Mouse (Mus musculus): ENCODE data around the gene Cib4. TPM values are rescaled to one million over a fixed set of nuclear protein-coding genes. Genes with fewer than 3 reads are reported as not detected.

Gene Cib4
- total RNA-seq, 2 experiments from 2014 or later, result not detected

- no peak for DNase-seq
These were observed 26.2 kb upstream of the Cib4 start for GRCm38 (mm10) chr5:30571820-30572219.

DNA sequence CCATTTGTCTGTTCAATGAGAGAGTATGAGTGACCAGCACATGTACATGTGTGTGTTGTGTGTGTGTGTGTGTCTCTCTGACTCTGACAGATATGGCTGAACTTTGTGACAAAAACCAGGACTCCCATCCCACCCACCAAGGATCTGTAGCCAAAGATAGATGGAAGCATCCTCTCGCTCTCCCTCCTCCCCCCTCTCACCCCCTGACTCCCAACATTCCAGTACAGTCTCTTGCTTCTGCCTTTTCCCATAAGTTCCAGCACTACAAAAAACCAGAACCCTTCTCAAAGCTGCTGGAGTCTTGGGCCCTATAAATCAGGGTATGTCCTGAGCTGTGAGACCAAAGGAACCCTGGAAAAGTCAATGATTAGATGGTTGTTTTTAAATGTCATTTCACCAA is 22.8 kb upstream of the Cib4 start:
- DNase-seq, result no peak

DNA sequence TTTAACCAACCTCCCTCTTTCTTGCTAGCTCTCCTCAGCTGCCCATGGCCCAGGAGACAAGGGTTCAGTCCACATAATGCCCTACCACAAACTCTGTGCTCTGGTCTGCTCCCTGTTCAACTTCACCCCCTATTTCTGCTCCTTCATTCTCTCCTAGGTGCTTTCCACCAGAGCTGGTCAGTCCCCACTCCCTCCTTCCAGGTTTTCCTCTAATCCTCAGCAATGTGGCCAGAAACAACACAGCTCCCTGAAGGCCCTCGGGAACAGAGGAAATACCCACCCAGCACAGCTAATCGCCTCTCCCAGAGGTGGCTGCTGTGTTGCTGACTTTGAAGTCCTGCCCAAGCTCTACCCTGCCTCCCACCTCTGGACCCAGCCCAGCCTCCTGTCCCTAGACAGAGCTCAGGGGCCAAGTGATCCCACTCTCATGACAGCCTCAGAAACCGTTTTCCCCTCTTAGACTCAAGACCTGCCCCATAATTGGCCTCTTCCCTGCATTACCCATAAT is 14.4 kb upstream of the Cib4 start:
- DNase-seq, result no peak

- DNase-seq, result no peak
These were observed 13.8 kb upstream of the Cib4 start for GRCm38 (mm10) chr5:30559421-30559820.

- no peak for DNase-seq
These were observed 10.6 kb upstream of the Cib4 start for GRCm38 (mm10) chr5:30556284-30556683.

- no peak for DNase-seq
These were observed 9.3 kb upstream of the Cib4 start for GRCm38 (mm10) chr5:30554981-30555380.

DNA sequence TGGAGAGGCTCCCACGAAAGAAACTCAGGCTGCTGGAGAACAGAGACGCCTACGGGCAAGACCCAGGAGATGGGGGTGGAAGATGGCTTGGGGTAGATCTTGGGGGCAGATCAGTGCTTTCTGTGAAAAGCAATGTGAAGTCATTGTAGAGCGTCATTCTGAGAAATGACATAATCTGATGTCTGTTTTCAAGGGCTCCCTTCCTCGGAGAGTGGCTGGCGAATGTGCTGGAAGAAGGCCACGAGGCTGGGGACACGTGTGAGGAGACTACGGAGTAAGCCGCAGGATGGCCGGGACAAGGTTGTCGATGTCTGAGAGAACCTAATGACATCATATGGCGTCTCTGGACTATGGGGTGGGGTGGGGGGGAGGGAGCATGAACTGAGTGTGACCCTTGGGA is 8.3 kb upstream of the Cib4 start:
- no peak for DNase-seq

DNA sequence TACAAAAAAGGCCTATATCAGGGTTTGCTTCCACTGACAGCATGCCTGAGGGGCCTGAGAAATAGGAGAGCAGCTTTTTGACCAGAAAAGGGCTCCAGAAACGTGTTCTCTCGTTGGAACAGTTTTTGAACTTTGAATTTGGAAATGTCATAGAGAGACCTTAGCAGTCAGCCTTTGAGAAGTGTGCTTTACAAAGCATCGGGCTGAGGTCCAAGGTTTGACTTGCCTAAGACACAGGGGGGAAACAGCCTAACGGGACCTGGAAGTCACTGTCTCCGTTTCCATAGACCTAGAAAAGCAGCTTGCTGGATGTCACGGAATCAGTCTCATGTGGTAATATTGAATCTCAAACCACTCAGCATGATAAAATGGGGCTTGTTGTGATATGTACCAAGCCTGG is 6.4 kb upstream of the Cib4 start:
- no peak for DNase-seq

- DNase-seq, result no peak
These were observed 5.5 kb upstream of the Cib4 start for GRCm38 (mm10) chr5:30551022-30551638.

- no peak for DNase-seq
These were observed 4.8 kb upstream of the Cib4 start for GRCm38 (mm10) chr5:30550334-30551021.

GRCm38 (mm10) chr5:30548681-30549080 is 3.0 kb upstream of the Cib4 start:
- DNase-seq, result no peak

- no peak for DNase-seq
These were observed 9.5 kb downstream of the Cib4 start for GRCm38 (mm10) chr5:30536051-30536570.

- DNase-seq, result no peak
These were observed 11.0 kb downstream of the Cib4 start for GRCm38 (mm10) chr5:30534637-30535036.

GRCm38 (mm10) chr5:30528906-30529305 is 16.7 kb downstream of the Cib4 start:
- no peak for DNase-seq

DNA sequence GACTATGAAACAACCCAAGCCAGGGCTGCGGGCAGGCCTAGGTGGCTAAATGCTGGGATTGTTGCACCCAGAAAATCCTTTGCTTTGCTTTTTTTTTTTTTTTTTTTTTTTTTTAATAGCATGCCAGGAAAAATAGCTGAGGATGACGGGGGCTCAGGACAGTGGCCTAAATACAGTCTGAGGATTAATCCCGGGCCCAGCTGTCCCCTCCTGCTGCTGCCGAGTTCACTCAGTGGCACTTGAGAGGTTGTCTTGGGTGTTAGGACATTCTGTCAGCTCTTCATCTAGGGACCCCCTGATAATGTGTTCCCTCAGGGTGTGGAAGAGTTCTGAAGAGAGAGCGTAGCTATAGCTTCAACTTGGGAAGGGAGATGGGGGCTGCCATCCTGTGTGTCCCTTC is 18.5 kb downstream of the Cib4 start:
- no peak for DNase-seq

DNA sequence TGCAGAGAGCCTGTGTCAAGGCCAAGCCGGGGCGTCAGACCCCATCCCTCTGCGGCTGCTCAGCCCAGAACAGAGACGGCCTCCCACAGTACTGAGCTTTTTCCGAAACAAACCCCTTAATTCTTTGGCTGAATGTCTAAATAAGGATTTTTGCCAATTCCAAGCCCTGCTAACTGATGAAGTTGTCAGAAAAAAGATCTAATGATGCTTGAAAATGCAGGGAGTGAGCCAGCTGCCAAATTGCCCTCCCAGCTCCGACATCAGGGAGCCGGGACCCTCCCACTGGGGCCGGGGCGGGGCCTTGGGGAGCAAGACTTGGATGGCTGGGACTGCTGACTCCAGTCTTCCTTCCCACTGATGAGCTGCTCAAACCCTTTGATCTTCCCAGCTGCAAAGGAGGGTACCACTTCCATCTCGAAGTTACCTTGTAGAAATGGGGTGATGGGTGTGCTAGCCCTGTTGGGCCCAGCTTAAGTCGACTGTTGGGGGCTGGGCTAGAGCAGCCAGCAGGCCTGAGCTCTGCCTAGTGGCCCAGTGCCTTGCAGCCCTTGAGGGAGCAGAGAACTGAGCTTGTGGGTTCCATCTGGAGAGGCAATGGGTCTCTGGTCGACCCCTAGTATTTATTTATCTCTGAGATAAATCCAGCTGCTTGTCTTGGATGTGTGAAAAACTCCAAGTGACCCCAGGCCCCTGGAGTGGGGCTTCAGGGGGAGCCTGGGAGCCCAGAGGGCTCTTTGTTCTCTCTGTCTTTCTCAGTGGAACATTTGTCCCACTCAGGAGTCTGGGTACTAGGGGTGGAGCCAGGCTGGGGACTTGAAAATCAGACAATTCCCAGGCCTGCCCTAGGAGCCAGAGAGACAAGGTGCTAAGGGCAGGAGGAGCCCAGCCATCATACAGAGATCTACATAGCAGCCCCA is 19.5 kb downstream of the Cib4 start:
- no peak for DNase-seq

- no peak for DNase-seq
These were observed 21.4 kb downstream of the Cib4 start for GRCm38 (mm10) chr5:30524213-30524612.

- DNase-seq, result no peak
These were observed 22.5 kb downstream of the Cib4 start for GRCm38 (mm10) chr5:30523131-30523530.

GRCm38 (mm10) chr5:30522406-30522805 is 23.2 kb downstream of the Cib4 start:
- DNase-seq, result no peak

GRCm38 (mm10) chr5:30520214-30520732 is 25.4 kb downstream of the Cib4 start:
- no peak for DNase-seq

DNA sequence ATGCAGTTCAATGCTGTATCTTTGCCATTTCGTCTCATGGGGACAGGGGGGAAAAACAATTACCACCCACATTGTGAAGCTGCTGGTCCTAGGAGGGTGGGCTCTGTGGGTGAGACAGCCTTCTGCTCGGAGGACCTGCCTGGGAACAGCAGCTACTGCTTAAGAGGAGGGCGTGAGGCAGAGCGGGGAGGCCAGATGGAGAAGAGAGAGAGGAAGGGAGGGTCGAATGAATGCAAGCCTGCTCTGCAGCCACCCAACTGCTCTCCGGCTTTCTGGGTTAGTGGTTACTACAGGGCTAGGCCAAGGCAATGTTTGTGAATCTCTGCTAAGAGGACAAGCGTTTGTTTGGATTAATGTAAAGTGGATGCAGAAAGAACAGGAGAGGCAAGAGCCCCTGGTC is 26.1 kb downstream of the Cib4 start:
- DNase-seq, result no peak

DNA sequence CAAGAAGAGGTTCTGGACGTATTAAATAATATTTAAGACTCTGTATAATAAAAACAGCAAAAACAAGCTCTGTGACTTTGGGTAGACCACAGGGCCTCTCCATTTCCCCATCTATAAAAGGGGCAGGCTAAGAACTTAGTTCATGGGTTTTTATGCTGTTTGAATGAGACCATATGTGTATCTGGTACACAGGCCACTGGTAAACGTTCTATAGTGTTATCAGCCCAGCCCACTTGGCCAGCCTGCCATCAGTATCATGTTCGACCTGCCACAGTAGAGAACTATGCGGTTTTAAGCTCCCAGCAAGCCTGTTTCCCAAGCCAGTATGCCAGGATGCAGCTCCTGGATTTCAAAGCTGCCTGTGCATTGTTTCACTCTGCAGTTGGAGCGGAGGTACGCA is 27.1 kb downstream of the Cib4 start:
- no peak for DNase-seq
